Mouse (Mus musculus) liver, embryonic 13.5 days (tissue): ENCODE measurements at regions not wholly inside any gene's neighbourhood (a gene's known extent, or its start where the extent isn't known, plus 50 kb on each side); places are given as distances from the start of the nearest gene placed in this dataset.

Source experiments
- ATAC-seq: fragments of 200-750 bp; cut with Nextera tagmentation; 2 replicates; pipeline ENCODE4 v1.8.0; 2017; ENCODE audit warnings: low read depth, mild to moderate bottlenecking, moderate number of reproducible peaks, moderate library complexity
- DNase-seq: peaks from one replicate; pipeline ENCODE4 v3.0.0; 2022
- H3K27ac ChIP-seq: fragments of 300-500 bp; sonication (generic); 2 replicates; pipeline ENCODE4 v1.5.1; 2015; ENCODE audit warnings: moderate library complexity, mild to moderate bottlenecking, inconsistent platforms
- H3K27me3 ChIP-seq: fragments of 300-500 bp; sonication (generic); 2 replicates; pipeline ENCODE4 v1.6.1; 2015; ENCODE audit warnings: mild to moderate bottlenecking, inconsistent platforms
- H3K36me3 ChIP-seq: fragments of 300-500 bp; sonication (generic); 2 replicates; pipeline ENCODE4 v1.6.1; 2015; ENCODE audit warnings: mild to moderate bottlenecking, inconsistent platforms
- H3K4me1 ChIP-seq: fragments of 300-500 bp; sonication (generic); replicated peaks from 2 replicates; pipeline ENCODE4 v1.6.1; 2015; ENCODE audit warnings: inconsistent platforms
- H3K4me2 ChIP-seq: fragments of 300-500 bp; sonication (generic); 2 replicates; pipeline ENCODE4 v1.6.1; 2015; ENCODE audit warnings: inconsistent platforms, mild to moderate bottlenecking, moderate library complexity
- H3K4me3 ChIP-seq: fragments of 300-500 bp; sonication (generic); replicated peaks from 2 replicates; pipeline ENCODE4 v1.5.1; 2015; ENCODE audit warnings: mild to moderate bottlenecking, inconsistent platforms
- H3K9ac ChIP-seq: fragments of 300-500 bp; sonication (generic); 2 replicates; pipeline ENCODE4 v1.6.1; 2015; ENCODE audit warnings: mild to moderate bottlenecking, inconsistent platforms
- H3K9me3 ChIP-seq: fragments of 300-500 bp; sonication (generic); replicated peaks from 2 replicates; pipeline ENCODE4 v1.6.1; 2016; ENCODE audit warnings: inconsistent platforms
- WGBS: fragments of 180-500 bp; shearing (Covaris S2); methylation state at CpG from one replicate; pipeline ENCODE4 v1.1.7; 2015; ENCODE audit not compliant: insufficient replicate concordance; 5-methylcytosine and 5-hydroxymethylcytosine counted together

- ATAC-seq (no peak), DNase-seq (no peak)
- H3K4me1 ChIP-seq, result no peaks in the 10 kb centered on the region
- no peak overlapping the region for H3K9ac ChIP-seq
- H3K27ac ChIP-seq, result no peak overlapping the region
- no peaks in the 10 kb centered on the region for H3K27me3 ChIP-seq
- no peaks in the 10 kb centered on the region for H3K36me3 ChIP-seq
- no peak overlapping the region for H3K4me2 ChIP-seq
- 55% methylated on average over 10 of the region's 10 CpGs for WGBS
- no peak overlapping the region for H3K4me3 ChIP-seq
- no peaks in the 10 kb centered on the region for H3K9me3 ChIP-seq
Measured at GRCm38 (mm10) chr5:37932086-37932759, 106.3 kb upstream of the Stx18 start.

GRCm38 (mm10) chr5:37920481-37920880, 96.1 kb upstream of the Msx1 start:
- no peaks in the 10 kb centered on the region for H3K36me3 ChIP-seq
- no peak for ATAC-seq
- H3K9ac ChIP-seq, result no peak overlapping the region
- peaks cover 45% of the 10 kb centered on the region for H3K27me3 ChIP-seq
- H3K4me1 ChIP-seq, result no peaks in the 10 kb centered on the region
- 22% methylated on average over 2 of the region's 2 CpGs for WGBS
- H3K27ac ChIP-seq, result no peak overlapping the region
- H3K4me3 ChIP-seq, result no peak overlapping the region
- no peak overlapping the region for H3K4me2 ChIP-seq
- H3K9me3 ChIP-seq, result no peaks in the 10 kb centered on the region
- no peak for DNase-seq

- no peak overlapping the region for H3K9ac ChIP-seq
- 65% methylated on average over 3 of the region's 3 CpGs for WGBS
- H3K27ac ChIP-seq, result no peak overlapping the region
- peaks cover 45% of the 10 kb centered on the region for H3K27me3 ChIP-seq
- H3K36me3 ChIP-seq, result no peaks in the 10 kb centered on the region
- ATAC-seq (no peak), DNase-seq (no peak)
- H3K4me3 ChIP-seq, result no peak overlapping the region
- no peaks in the 10 kb centered on the region for H3K4me1 ChIP-seq
- no peak overlapping the region for H3K4me2 ChIP-seq
- no peaks in the 10 kb centered on the region for H3K9me3 ChIP-seq
Measured at GRCm38 (mm10) chr5:37919102-37919501, 94.7 kb upstream of the Msx1 start.

DNA sequence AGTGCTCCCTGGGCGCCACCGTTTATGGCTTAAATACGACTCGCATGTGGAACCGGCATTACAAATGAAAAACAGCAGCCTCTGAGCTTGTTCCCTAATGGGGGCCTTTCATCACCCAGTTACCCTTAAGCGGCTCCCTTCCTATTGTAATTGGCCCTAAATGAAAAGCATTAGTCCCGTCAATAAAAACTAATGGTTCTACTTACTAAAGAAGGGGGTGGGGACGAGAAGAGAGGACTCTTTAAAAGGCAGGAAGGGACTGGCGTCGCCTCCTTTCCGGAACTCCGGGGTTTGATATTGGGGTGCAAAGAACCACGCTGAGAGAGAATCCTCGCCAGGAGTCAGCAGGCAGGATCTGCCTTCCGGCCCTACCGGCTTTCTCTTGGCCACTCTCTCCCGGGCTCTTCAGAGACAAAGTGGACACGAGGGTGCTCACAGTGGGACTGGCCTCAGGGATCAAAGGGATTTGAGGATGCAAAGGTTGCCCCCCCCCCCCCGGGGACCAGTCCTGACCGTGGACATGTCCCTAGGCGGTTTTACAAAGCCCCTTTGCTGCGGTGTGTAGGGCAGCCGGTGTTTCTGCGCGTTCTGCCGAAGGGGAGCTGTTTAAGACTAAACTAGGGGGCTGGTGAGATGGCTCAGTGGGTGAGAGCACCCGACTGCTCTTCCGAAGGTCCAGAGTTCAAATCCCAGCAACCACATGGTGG, 93.8 kb upstream of the Msx1 start:
- DNase-seq, result no peak
- no peak overlapping the region for H3K4me2 ChIP-seq
- no peaks in the 10 kb centered on the region for H3K4me1 ChIP-seq
- no peak overlapping the region for H3K27ac ChIP-seq
- WGBS, result 6% methylated on average over 28 of the region's 28 CpGs
- H3K4me3 ChIP-seq, result no peak overlapping the region
- no peak for ATAC-seq
- no peak overlapping the region for H3K9ac ChIP-seq
- H3K27me3 ChIP-seq, result peaks cover 45% of the 10 kb centered on the region
- H3K9me3 ChIP-seq, result no peaks in the 10 kb centered on the region
- H3K36me3 ChIP-seq, result no peaks in the 10 kb centered on the region

- 23% methylated on average over 5 of the region's 5 CpGs for WGBS
Measured at GRCm38 (mm10) chr5:37917161-37917560, 92.8 kb upstream of the Msx1 start.

GRCm38 (mm10) chr5:37904683-37905352, 80.4 kb upstream of the Msx1 start:
- H3K27ac ChIP-seq, result no peak overlapping the region
- H3K36me3 ChIP-seq, result no peaks in the 10 kb centered on the region
- DNase-seq, result no peak
- no peak overlapping the region for H3K4me2 ChIP-seq
- 0 out of 2 replicates have a peak, but pooled peaks cover 5% of the 10 kb centered on the region for H3K9me3 ChIP-seq
- 29% methylated on average over 5 of the region's 5 CpGs for WGBS
- H3K9ac ChIP-seq, result no peak overlapping the region
- no peak overlapping the region for H3K4me3 ChIP-seq
- H3K27me3 ChIP-seq, result peaks cover 41% of the 10 kb centered on the region
- ATAC-seq, result no peak
- no peaks in the 10 kb centered on the region for H3K4me1 ChIP-seq

More at GRCm38 (mm10) chr5:37917161-37917560, 92.8 kb upstream of the Msx1 start:
- Histone ChIP-seq H3K27me3 (peaks cover 45% of the 10 kb centered on the region), H3K27ac (no peak overlapping the region), H3K9ac (no peak overlapping the region), H3K9me3 (no peaks in the 10 kb centered on the region), H3K4me3 (no peak overlapping the region), H3K4me2 (no peak overlapping the region), H3K4me1 (no peaks in the 10 kb centered on the region), H3K36me3 (no peaks in the 10 kb centered on the region)
- ATAC-seq (no peak), DNase-seq (no peak)

DNA sequence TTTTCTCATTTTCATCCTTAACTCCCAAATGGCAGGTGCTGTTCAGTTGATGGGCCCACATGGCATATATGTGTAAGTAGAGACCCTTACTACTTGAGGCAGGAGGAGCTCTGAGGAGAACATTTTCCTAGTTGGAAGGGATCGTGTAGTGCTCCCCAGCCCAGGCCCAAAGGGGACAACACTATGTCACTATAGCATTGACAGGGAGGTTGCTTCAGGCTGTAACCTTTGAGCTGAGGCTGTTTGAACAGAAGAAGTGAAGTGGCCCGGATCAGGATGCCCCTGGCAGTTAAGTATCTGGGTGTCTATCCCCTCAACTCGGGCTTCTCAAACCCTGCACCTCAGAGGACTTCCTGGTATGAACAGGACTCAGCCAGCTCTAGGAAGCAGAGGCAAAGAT, 79.5 kb upstream of the Msx1 start:
- no peak overlapping the region for H3K27ac ChIP-seq
- H3K4me1 ChIP-seq, result no peaks in the 10 kb centered on the region
- H3K36me3 ChIP-seq, result no peaks in the 10 kb centered on the region
- H3K9me3 ChIP-seq, result no peaks in the 10 kb centered on the region
- DNase-seq, result no peak
- no peak overlapping the region for H3K4me2 ChIP-seq
- no peak for ATAC-seq
- no peak overlapping the region for H3K9ac ChIP-seq
- H3K4me3 ChIP-seq, result no peak overlapping the region
- 40% methylated on average over 3 of the region's 3 CpGs for WGBS
- peaks cover 49% of the 10 kb centered on the region for H3K27me3 ChIP-seq

DNA sequence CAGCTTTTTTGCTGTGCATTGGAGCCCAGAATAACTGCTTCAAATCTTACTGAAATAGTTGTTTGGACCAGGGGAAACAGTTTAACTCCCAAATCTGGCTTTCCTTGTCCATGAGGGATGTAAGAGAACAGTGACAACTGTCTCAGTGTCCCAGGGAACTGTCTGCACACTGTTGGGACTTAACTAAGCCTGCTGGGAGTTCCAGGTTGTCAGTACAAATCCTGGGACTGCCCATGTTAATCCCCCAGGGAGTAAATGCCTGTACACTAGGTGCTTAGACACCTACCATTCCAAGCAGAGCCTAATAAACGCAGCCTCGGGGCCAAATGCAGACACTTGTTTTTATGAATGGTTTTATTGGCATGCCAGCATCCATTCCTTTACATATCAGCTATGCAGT, 78.4 kb upstream of the Msx1 start:
- Histone ChIP-seq H3K9me3 (no peaks in the 10 kb centered on the region), H3K36me3 (no peaks in the 10 kb centered on the region)
- WGBS, result 54% methylated on average over 2 of the region's 2 CpGs

DNA sequence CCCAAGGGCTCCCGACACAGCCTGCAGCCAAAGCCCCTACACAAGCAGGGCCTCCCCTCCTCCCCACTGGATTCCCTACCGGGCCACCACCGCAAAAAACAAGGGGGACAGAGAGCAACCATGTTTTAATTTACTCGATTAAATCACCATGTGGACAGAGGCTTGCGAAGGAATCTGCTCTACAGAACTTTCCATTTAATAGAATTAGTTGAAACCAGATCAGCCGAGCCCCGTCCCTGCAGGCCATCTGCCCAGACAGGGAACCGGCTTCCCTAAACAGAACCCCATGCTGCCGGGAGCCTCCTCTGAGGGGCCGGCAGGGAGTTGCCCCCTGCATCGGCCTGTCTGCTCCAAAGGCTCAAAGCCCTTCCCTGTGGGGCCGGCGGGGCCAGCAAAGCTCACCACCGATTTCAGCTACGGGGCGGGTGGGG, 77.5 kb upstream of the Msx1 start:
- no peaks in the 10 kb centered on the region for H3K36me3 ChIP-seq
- DNase-seq (no peak), ATAC-seq (no peak)
- no peaks in the 10 kb centered on the region for H3K4me1 ChIP-seq
- H3K4me2 ChIP-seq, result no peak overlapping the region
- H3K27me3 ChIP-seq, result peaks cover 60% of the 10 kb centered on the region
- H3K4me3 ChIP-seq, result no peak overlapping the region
- no peaks in the 10 kb centered on the region for H3K9me3 ChIP-seq
- H3K9ac ChIP-seq, result no peak overlapping the region
- 3% methylated on average over 16 of the region's 16 CpGs for WGBS
- no peak overlapping the region for H3K27ac ChIP-seq

More for the DNA sequence above, 78.4 kb upstream of the Msx1 start:
- Histone ChIP-seq H3K4me2 (no peak overlapping the region), H3K4me3 (no peak overlapping the region), H3K27me3 (peaks cover 55% of the 10 kb centered on the region), H3K4me1 (no peaks in the 10 kb centered on the region), H3K9ac (no peak overlapping the region), H3K27ac (no peak overlapping the region)
- DNase-seq (no peak), ATAC-seq (no peak)

DNA sequence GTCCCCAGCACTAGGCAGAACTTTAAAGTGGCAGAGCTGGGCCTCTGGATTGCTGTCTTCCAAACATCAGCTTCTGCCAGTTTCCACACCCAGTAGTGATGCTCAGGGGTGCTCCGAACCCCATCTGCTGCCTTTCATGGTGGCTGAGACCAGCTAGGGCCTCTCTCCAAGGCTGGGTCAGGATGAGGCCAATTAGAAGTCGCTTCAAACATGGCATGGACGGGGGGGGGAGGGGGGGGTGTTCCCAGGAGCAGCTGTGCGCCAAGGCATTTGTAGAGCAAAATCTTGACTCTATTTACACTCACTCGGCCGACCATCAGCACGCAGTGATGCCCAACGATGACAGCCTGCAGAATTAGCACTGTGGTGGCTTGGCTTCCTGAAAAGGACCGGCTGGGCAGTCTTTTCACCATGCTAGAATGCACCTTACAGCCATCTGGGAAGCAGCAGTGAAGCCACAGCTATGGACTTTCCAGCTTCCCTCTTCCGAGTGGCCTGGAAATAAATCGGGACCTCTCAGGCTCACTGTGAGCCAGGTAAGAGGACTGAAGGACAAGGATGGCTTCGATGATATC, 73.7 kb upstream of the Msx1 start:
- ATAC-seq (no peak), DNase-seq (no peak)
- no peaks in the 10 kb centered on the region for H3K9me3 ChIP-seq
- H3K9ac ChIP-seq, result no peak overlapping the region
- no peak overlapping the region for H3K4me3 ChIP-seq
- H3K36me3 ChIP-seq, result no peaks in the 10 kb centered on the region
- peaks cover 88% of the 10 kb centered on the region for H3K27me3 ChIP-seq
- 53% methylated on average over 12 of the region's 12 CpGs for whole genome bisulfite sequencing
- H3K27ac ChIP-seq, result no peak overlapping the region
- no peak overlapping the region for H3K4me2 ChIP-seq
- no peaks in the 10 kb centered on the region; the same call in 1 of the 2 replicates for H3K4me1 ChIP-seq

GRCm38 (mm10) chr5:37897501-37897900, 73.1 kb upstream of the Msx1 start:
- WGBS, result 74% methylated on average over 6 of the region's 6 CpGs
- no peak overlapping the region for H3K27ac ChIP-seq
- no peaks in the 10 kb centered on the region for H3K36me3 ChIP-seq
- no peak overlapping the region for H3K4me2 ChIP-seq
- H3K9me3 ChIP-seq, result no peaks in the 10 kb centered on the region
- H3K4me1 ChIP-seq, result no peaks in the 10 kb centered on the region; the same call in 1 of the 2 replicates
- no peak for DNase-seq
- peaks cover 88% of the 10 kb centered on the region for H3K27me3 ChIP-seq
- ATAC-seq, result no peak
- no peak overlapping the region for H3K9ac ChIP-seq
- H3K4me3 ChIP-seq, result no peak overlapping the region
